Mouse (Mus musculus) left cerebral cortex, adult 2 months (tissue): ENCODE results near the gene Etv5. TPM values are rescaled to one million over a fixed set of nuclear protein-coding genes. Genes with fewer than 3 reads are reported as not detected.

ENCODE experiments used
- DNase-seq, 2 experiments: peaks; one replicate each; pipeline ENCODE4 v3.0.0; 2021 to 2022; ENCODE audit warnings: low spot score in 2 of 2, mixed read lengths in 1 of 2; ENCODE audit errors: extremely low spot score in 1 of 2
- H3K27ac ChIP-seq: fragments of 200-600 bp; 2 replicates; pipeline ENCODE4 v1.8.1; 2022
- H3K4me3 ChIP-seq: fragments of 200-600 bp; 2 replicates; pipeline ENCODE4 v1.8.1; 2022
- CTCF ChIP-seq: fragments of 200-600 bp; IDR thresholded peaks from 2 replicates; pipeline ENCODE4 v1.8.1; 2022; ENCODE audit warnings: antibody characterized with exemption, mild to moderate bottlenecking, moderate library complexity
- intact Hi-C: fragments of 180-260 bp; cut with DNase I; formaldehyde crosslinking; loops from one replicate; pipeline ENCODE4 v1.15.1; 2025
- total RNA-seq, 2 experiments: library from RNA; stranded (reverse); gene quantifications; 2 replicates each; pipeline ENCODE4 v1.2.3; 2021

The Etv5 gene
- total RNA-seq, 2 experiments from 2014 or later: 94.7 to 97.5 TPM

DNA sequence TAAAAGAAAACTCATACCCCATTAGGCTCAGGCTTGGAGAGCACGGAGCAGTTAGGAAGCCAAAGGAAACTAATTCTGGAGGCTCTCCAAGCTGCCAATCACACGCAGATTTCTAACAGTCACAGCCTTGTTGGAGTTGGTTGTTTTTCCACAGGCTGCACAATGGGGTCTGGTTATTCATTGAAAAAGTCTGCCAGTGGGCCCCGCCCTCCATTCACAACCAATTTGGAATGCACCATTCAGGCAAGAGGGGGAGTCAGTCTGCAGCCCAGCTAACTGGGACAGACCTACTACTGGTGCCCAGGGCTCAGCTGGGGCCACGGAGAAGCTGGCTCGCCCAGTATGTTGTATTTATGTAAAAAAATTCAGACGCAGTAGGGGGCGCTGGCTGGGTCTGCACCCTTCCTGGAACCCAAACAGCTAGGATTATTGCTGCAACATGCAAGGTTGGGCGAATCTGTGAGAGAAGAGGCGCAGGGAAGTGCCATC, 10.6 kb downstream of the Etv5 start:
- Histone ChIP-seq H3K27ac (peak overlapping the region; percentile 25; the same call in 1 of the 2 replicates), H3K4me3 (no peak overlapping the region)
- peak; percentile 57 to 82 for DNase-seq
- TF ChIP-seq CTCF: peak; percentile 43
- intact Hi-C loops: no loop called here

DNA sequence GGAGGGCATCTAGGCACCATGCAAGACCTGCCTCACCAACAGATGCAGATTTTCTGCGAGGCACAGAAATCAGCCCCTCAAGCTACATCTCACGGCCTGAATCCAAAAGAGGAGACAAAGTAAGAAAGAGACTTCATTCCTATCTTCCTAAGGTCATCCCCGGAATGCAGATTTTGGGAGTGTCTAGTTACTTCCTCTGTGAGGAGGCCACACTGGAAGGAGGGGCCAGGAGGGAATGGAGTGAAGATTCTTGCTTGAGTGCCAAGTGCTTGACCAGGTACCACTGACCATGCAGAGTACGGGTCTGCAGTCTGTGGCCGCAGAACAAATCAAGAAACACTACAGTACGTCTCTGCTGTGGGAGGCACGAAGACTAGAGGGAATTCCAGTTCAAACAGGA, 12.7 kb downstream of the Etv5 start:
- no peak overlapping the region for H3K27ac ChIP-seq
- no peak overlapping the region for H3K4me3 ChIP-seq
- no peak for DNase-seq
- intact Hi-C loops: no loop called here
- TF ChIP-seq CTCF: no peak

DNA sequence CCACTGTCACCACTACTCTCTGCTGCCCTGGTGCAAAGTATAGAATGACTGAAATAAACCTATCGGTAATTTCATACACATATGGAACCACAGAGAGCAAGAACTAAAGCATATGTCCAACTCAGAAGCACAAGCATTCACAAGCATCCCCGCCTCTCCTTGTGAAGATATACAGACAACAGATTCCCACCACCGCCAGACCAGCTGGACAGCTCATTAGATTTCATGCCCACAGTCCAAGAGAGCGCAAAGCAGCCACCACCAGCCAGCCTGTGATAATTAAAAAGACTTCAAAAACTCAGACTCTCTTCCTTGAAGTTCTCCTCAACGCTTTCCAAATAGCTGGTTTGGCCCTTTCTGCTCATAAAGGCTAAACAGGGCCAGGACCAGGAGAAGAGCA, 17.3 kb downstream of the Etv5 start:
- no peak for DNase-seq
- TF ChIP-seq CTCF: no peak
- H3K27ac ChIP-seq: peak overlapping the region; percentile 28; the same call in 1 of the 2 replicates
- H3K4me3 ChIP-seq: no peak overlapping the region
- intact Hi-C loops: no loop called here

DNA sequence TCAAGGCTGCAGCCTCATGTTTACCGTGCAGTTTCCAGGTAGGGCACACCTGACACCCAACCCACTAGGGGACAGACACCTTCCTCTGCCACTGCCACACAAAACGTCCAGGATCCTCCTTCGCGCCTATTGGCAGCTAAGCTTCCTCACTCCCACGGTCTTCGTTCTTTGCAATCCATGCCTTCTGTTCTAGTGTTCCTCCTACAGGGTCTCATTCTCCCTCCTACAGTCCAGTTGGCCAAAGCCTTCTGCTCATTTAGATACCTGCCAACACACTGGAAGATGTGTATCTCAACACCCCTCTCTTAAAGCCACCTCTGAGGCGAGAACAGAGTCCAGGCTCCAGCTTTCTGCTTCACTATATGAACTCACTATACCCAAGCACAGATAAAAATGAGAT, 21.6 kb downstream of the Etv5 start:
- Histone ChIP-seq H3K27ac (peak overlapping the region; percentile 63), H3K4me3 (no peak overlapping the region)
- peak in 1 of 2 experiments; percentile 53 for DNase-seq
- intact Hi-C loops: loop anchor here (5.0 kb wide), 1 partner anchor 129 kb away; no protein-coding TSS in a partner anchor
- no peak for TF ChIP-seq CTCF

DNA sequence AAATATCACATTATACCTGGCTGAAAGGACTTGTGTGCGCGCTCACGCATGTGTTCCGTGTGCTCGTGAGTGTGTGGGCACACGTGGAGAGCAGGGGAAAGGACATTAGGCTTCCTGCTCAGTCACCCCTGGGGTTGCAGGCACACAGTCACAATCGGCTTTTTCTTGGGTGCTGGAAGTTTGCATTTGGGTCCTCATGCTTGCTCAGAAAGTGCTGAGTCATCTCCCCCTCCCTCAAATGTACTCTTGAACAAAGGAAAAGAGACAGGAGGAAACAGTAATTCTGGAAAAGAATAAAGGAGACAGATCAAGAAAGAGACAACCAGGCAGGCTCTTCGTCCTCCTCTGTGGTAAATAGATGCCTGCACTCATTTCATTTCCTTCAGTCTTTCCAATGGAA, 22.5 kb downstream of the Etv5 start:
- no peak for DNase-seq
- peak overlapping the region; percentile 63 for H3K27ac ChIP-seq
- no peak overlapping the region for H3K4me3 ChIP-seq
- no peak for TF ChIP-seq CTCF
- intact Hi-C loops: loop anchor here (5.0 kb wide), 1 partner anchor 130 kb away; no protein-coding TSS in a partner anchor

DNA sequence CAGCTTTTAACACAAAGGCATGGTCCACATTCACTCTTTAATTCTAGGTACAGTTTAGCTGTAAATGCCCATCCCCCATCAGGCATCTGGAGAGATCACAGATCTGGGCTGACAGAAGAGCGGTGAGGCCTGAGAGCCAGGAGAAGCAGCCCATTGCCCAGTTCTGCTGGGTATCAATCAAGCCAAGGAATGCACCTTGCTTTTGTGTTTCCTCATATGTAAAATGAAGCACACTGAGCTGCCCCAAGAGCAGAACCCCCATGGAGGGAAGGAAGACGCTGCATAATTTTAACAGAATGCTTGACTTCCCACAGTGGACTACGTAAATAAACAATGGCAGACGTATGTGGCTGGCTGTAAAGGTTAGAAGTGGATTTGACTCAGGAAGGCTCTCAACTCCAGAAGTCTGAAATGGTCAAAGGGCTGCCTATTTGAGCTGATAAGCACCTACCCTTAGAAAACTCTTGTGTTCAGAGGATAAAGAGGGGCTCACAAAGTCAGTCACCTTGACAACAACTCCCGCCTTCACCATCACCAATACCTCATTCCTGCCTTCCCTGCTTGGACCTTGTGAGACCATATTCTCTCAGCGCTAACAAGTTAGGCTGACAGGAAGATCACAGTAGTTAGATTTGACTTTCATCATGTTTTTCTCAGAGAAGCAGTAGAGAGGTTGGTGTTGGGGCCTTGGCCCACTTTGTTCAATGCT, 23.2 kb downstream of the Etv5 start:
- H3K27ac ChIP-seq: no peak overlapping the region; the same call in 1 of the 2 replicates
- intact Hi-C loops: loop anchor here (5.0 kb wide), 1 partner anchor 131 kb away; no protein-coding TSS in a partner anchor
- no peak overlapping the region for H3K4me3 ChIP-seq
- no peak for TF ChIP-seq CTCF
- no peak for DNase-seq

DNA sequence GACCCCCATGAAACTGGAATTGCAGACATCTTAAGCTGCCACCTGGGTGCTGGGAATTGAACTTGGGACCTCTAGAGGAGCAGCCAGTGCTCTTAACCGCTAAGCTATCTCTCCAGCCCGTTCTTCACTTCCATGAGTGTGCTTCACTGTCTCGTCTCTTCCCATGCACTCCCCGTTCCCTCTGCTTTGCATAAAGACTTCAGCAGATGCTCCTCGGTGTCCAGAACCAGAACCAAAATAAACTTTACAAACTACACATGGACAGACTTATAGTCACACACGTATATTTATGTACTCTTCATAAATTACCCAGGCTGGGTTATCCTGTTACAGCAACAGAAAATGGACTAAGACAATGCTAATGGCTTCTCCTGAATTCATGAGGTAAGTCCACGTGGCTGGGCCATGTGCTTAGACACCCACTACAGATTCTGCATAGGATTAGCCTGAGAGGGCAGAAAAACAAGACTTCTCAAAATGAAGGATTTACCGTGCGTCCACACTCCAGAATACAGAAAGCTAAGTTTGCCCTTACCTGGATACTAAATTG, 25.2 kb downstream of the Etv5 start:
- no peak for TF ChIP-seq CTCF
- DNase-seq: no peak
- H3K27ac ChIP-seq: peak overlapping the region; percentile 69
- intact Hi-C loops: no loop called here
- H3K4me3 ChIP-seq: no peak overlapping the region

DNA sequence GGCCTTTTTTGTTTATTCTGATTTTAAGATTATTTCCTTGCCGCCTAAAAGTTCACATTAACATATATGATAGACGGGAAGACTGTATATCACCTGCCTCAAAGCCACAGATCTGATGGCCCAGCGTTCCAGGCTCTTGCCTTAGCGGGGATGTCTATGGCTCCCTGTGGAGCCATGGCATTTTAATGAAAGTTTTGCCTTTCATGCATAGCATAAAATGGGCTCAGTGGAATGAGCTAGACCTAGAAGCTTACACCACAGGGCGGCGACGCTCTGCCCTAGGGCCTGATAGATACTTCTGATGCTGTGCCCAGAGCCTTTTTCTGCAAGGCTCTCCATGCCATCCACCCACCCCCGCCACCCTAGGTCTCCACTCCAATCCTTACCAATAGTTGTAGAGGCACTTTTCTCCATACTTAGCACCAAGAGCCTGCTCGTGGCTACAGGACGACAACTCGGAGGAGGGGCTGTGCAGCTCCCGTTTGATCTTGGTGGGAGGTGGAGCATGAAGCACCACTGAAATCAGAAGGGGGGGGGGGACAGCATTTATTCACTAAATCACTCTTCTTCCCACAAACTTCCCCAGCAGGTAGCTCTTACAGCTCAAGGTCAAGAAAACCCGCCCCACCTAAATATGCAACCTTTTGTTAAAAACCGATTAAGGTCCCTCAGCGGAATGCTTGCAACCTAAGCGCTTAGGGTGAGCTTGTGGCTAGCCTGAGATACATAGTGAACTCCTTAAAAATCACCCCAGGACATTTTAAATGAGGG, 26.9 kb downstream of the Etv5 start:
- no peak for DNase-seq
- intact Hi-C loops: no loop called here
- no peak for TF ChIP-seq CTCF
- Histone ChIP-seq H3K4me3 (no peak overlapping the region), H3K27ac (peak overlapping the region; percentile 11; the same call in 1 of the 2 replicates)

DNA sequence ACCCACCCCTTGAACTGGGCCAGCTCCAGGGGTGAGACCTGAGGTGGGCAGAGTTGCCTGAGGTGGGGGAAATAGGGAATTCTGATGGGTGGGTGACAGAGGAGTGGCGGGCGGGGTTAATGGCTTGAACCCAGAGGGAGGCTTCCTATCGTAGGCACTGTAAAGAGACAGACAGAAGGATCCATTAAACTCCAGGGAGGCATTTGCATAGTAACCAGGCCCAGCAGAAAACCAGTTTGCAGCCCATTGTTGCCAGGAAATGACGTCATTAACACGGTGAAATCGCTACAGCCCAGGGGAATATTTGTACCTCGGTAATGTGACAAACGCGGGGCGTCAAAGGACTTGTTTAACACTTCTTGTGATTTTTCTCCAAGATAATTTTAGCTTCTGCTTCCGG, 27.8 kb downstream of the Etv5 start:
- TF ChIP-seq CTCF: no peak
- intact Hi-C loops: no loop called here
- no peak for DNase-seq

DNA sequence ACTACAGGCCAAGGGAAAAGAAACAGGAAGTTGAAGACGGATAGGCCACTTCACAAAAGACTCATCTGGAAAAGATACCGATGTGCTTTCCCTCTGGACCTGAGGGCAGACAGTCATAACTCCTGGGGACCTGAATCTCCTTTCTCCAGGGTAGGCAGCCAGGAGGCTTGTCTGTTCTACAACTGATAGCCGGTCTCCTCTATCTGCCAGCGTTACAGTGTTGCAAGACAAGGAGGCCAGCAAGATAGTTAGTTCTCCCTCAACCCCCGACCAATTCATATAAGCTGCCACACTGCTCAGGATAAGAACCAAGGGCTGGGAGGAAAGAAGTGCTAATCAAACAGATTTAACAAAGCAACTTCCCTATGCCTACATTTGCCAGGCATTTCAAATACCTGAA, 29.5 kb downstream of the Etv5 start:
- TF ChIP-seq CTCF: no peak
- DNase-seq: no peak
- no peak overlapping the region for H3K27ac ChIP-seq
- intact Hi-C loops: loop anchor here (5.0 kb wide), 2 partner anchors 63 to 83 kb away; no protein-coding TSS in a partner anchor
- H3K4me3 ChIP-seq: no peak overlapping the region

More for the DNA sequence above, 27.8 kb downstream of the Etv5 start:
- no peak overlapping the region for H3K4me3 ChIP-seq
- peak overlapping the region; percentile 19; the same call in 1 of the 2 replicates for H3K27ac ChIP-seq

DNA sequence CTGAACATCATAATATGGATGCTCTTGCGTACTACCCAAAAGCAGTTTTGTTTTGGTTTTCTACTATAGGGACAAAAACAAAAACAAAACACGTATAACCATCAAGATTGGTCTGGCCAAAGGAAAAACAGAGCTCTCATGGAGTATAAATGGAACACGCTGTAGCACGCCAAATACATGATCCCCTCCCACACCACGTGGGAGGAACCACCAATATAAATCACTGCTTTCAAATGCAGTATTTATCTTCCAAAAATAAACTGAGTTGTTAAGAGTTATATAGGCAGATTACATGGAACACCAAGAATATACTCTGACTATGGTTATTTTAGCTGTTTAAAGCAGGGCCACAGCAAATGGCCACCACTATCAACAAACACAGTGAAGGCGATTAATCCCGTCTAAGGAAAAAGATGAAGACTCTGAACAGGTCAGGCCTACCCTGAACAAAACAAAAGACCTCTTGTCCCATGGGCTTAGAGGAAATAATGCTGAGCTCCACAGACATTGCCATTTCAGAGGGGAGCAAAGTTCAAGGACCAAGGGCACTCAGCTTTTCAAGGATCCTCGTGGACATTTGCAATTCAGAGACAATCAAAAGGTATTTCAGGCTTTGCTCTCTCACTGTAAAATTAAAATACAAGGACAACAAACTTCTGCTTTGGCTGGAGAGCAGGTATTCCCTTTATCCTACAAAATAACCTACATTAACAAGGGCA, 30.7 kb downstream of the Etv5 start:
- intact Hi-C loops: loop anchor here (5.0 kb wide), 2 partner anchors 62 to 82 kb away; no protein-coding TSS in a partner anchor
- no peak for TF ChIP-seq CTCF
- Histone ChIP-seq H3K27ac (peak overlapping the region; percentile 38; the same call in 1 of the 2 replicates), H3K4me3 (no peak overlapping the region)
- no peak for DNase-seq
